Mouse (Mus musculus): Measurements from ENCODE around the gene Mink1. TPM values are rescaled to one million over a fixed set of nuclear protein-coding genes. Genes with fewer than 3 reads are reported as not detected.
A peak's percentile ranks its signal among the peaks of the same experiment; 100 is the strongest.

Mink1 gene
- polyA plus RNA-seq, 1 experiment, result 222 TPM

GRCm38 (mm10) chr11:70573872-70574271 is 11.2 kb downstream of the Mink1 start:
- H3K4me1 ChIP-seq (ENCODE audit: control insufficient read depth, insufficient read depth, low read length), result peaks cover 18% of the 10 kb centered on the region
- H3K4me3 ChIP-seq (replicated peaks; ENCODE audit: insufficient read depth, low read depth, low read length), result no peak overlapping the region
- H3K27me3 ChIP-seq (ENCODE audit: control insufficient read depth, insufficient read depth, low read length), result no peaks in the 10 kb centered on the region
- WGBS, result 59% methylated on average over 6 of the region's 6 CpGs
- no peak for TF ChIP-seq POLR2A (IDR thresholded peaks at IDR 0.05; ENCODE audit: borderline replicate concordance, insufficient read depth, low read length)
- TF ChIP-seq CTCF (IDR thresholded peaks at IDR 0.05; ENCODE audit: borderline replicate concordance, insufficient read depth, low read depth, low read length), result no peak
- H3K27ac ChIP-seq (ENCODE audit: insufficient read depth, low read length), result peak overlapping the region; percentile 23; the same call in 1 of the 2 replicates
- DNase-seq, result no peak

GRCm38 (mm10) chr11:70577201-70577600 is 14.5 kb downstream of the Mink1 start:
- Histone ChIP-seq H3K4me1 (ENCODE audit: control insufficient read depth, insufficient read depth, low read length) (peaks cover 29% of the 10 kb centered on the region), H3K27me3 (ENCODE audit: control insufficient read depth, insufficient read depth, low read length) (no peaks in the 10 kb centered on the region), H3K27ac (ENCODE audit: insufficient read depth, low read length) (no peak overlapping the region), H3K4me3 (replicated peaks; ENCODE audit: insufficient read depth, low read depth, low read length) (no peak overlapping the region)
- WGBS, result 67% methylated on average over 3 of the region's 3 CpGs
- DNase-seq, result no peak
- TF ChIP-seq CTCF (IDR thresholded peaks at IDR 0.05; ENCODE audit: borderline replicate concordance, insufficient read depth, low read depth, low read length), result no peak
- no peak for TF ChIP-seq POLR2A (IDR thresholded peaks at IDR 0.05; ENCODE audit: borderline replicate concordance, insufficient read depth, low read length)

GRCm38 (mm10) chr11:70578962-70579361 is 16.3 kb downstream of the Mink1 start:
- no peak for TF ChIP-seq CTCF (IDR thresholded peaks at IDR 0.05; ENCODE audit: borderline replicate concordance, insufficient read depth, low read depth, low read length)
- no peak for TF ChIP-seq POLR2A (IDR thresholded peaks at IDR 0.05; ENCODE audit: borderline replicate concordance, insufficient read depth, low read length)
- H3K4me3 ChIP-seq (replicated peaks; ENCODE audit: insufficient read depth, low read depth, low read length), result no peak overlapping the region
- H3K27ac ChIP-seq (ENCODE audit: insufficient read depth, low read length), result 0 out of 2 replicates have a peak overlapping the region, but pooled peaks have one; percentile 17
- WGBS, result 87% methylated on average over 6 of the region's 6 CpGs
- H3K27me3 ChIP-seq (ENCODE audit: control insufficient read depth, insufficient read depth, low read length), result no peaks in the 10 kb centered on the region
- H3K4me1 ChIP-seq (ENCODE audit: control insufficient read depth, insufficient read depth, low read length), result peaks cover 41% of the 10 kb centered on the region
- DNase-seq, result no peak

- H3K27me3 ChIP-seq (ENCODE audit: control insufficient read depth, insufficient read depth, low read length), result no peaks in the 10 kb centered on the region
- peaks cover 41% of the 10 kb centered on the region for H3K4me1 ChIP-seq (ENCODE audit: control insufficient read depth, insufficient read depth, low read length)
- no peak overlapping the region for H3K27ac ChIP-seq (ENCODE audit: insufficient read depth, low read length)
- 76% methylated on average over 9 of the region's 9 CpGs for WGBS
- TF ChIP-seq POLR2A (IDR thresholded peaks at IDR 0.05; ENCODE audit: borderline replicate concordance, insufficient read depth, low read length) (no peak), CTCF (IDR thresholded peaks at IDR 0.05; ENCODE audit: borderline replicate concordance, insufficient read depth, low read depth, low read length) (no peak)
- no peak for DNase-seq
- H3K4me3 ChIP-seq (replicated peaks; ENCODE audit: insufficient read depth, low read depth, low read length), result no peak overlapping the region
These were observed 17.2 kb downstream of the Mink1 start for GRCm38 (mm10) chr11:70579710-70580357.

GRCm38 (mm10) chr11:70580358-70580720 is 17.7 kb downstream of the Mink1 start:
- WGBS, result 36% methylated on average over 5 of the region's 5 CpGs
- Histone ChIP-seq H3K4me1 (ENCODE audit: control insufficient read depth, insufficient read depth, low read length) (peaks cover 43% of the 10 kb centered on the region), H3K27me3 (ENCODE audit: control insufficient read depth, insufficient read depth, low read length) (no peaks in the 10 kb centered on the region), H3K27ac (ENCODE audit: insufficient read depth, low read length) (no peak overlapping the region), H3K4me3 (replicated peaks; ENCODE audit: insufficient read depth, low read depth, low read length) (no peak overlapping the region)
- DNase-seq, result no peak
- no peak for TF ChIP-seq CTCF (IDR thresholded peaks at IDR 0.05; ENCODE audit: borderline replicate concordance, insufficient read depth, low read depth, low read length)
- no peak for TF ChIP-seq POLR2A (IDR thresholded peaks at IDR 0.05; ENCODE audit: borderline replicate concordance, insufficient read depth, low read length)

GRCm38 (mm10) chr11:70580921-70581320 is 18.2 kb downstream of the Mink1 start:
- Histone ChIP-seq H3K27ac (ENCODE audit: insufficient read depth, low read length) (no peak overlapping the region), H3K4me3 (replicated peaks; ENCODE audit: insufficient read depth, low read depth, low read length) (no peak overlapping the region), H3K27me3 (ENCODE audit: control insufficient read depth, insufficient read depth, low read length) (no peaks in the 10 kb centered on the region), H3K4me1 (ENCODE audit: control insufficient read depth, insufficient read depth, low read length) (peaks cover 46% of the 10 kb centered on the region)
- WGBS, result 78% methylated on average over 3 of the region's 3 CpGs
- DNase-seq, result no peak
- no peak for TF ChIP-seq CTCF (IDR thresholded peaks at IDR 0.05; ENCODE audit: borderline replicate concordance, insufficient read depth, low read depth, low read length)
- no peak for TF ChIP-seq POLR2A (IDR thresholded peaks at IDR 0.05; ENCODE audit: borderline replicate concordance, insufficient read depth, low read length)

GRCm38 (mm10) chr11:70582196-70582595 is 19.5 kb downstream of the Mink1 start:
- Histone ChIP-seq H3K4me1 (ENCODE audit: control insufficient read depth, insufficient read depth, low read length) (peaks cover 42% of the 10 kb centered on the region), H3K27ac (ENCODE audit: insufficient read depth, low read length) (no peak overlapping the region), H3K4me3 (replicated peaks; ENCODE audit: insufficient read depth, low read depth, low read length) (no peak overlapping the region), H3K27me3 (ENCODE audit: control insufficient read depth, insufficient read depth, low read length) (no peaks in the 10 kb centered on the region)
- TF ChIP-seq CTCF (IDR thresholded peaks at IDR 0.05; ENCODE audit: borderline replicate concordance, insufficient read depth, low read depth, low read length) (no peak), POLR2A (IDR thresholded peaks at IDR 0.05; ENCODE audit: borderline replicate concordance, insufficient read depth, low read length) (no peak)
- 51% methylated on average over 3 of the region's 3 CpGs for WGBS
- no peak for DNase-seq

GRCm38 (mm10) chr11:70583022-70583714 is 20.5 kb downstream of the Mink1 start:
- DNase-seq, result no peak
- WGBS, result 34% methylated on average over 6 of the region's 6 CpGs
- peak overlapping the region; percentile 50 for H3K27ac ChIP-seq (ENCODE audit: insufficient read depth, low read length)
- TF ChIP-seq CTCF (IDR thresholded peaks at IDR 0.05; ENCODE audit: borderline replicate concordance, insufficient read depth, low read depth, low read length) (no peak), POLR2A (IDR thresholded peaks at IDR 0.05; ENCODE audit: borderline replicate concordance, insufficient read depth, low read length) (no peak)
- no peaks in the 10 kb centered on the region for H3K27me3 ChIP-seq (ENCODE audit: control insufficient read depth, insufficient read depth, low read length)
- H3K4me1 ChIP-seq (ENCODE audit: control insufficient read depth, insufficient read depth, low read length), result peaks cover 34% of the 10 kb centered on the region
- H3K4me3 ChIP-seq (replicated peaks; ENCODE audit: insufficient read depth, low read depth, low read length), result no peak overlapping the region
